Mouse (Mus musculus) thymus, postnatal 36 days (tissue): ENCODE results near the gene Pole3.

Source experiments
- DNase-seq, 2 experiments: peaks; one replicate each; pipeline ENCODE4 v3.0.0; 2022; ENCODE audit warnings: mixed read lengths in 2 of 2

The Pole3 gene

DNA sequence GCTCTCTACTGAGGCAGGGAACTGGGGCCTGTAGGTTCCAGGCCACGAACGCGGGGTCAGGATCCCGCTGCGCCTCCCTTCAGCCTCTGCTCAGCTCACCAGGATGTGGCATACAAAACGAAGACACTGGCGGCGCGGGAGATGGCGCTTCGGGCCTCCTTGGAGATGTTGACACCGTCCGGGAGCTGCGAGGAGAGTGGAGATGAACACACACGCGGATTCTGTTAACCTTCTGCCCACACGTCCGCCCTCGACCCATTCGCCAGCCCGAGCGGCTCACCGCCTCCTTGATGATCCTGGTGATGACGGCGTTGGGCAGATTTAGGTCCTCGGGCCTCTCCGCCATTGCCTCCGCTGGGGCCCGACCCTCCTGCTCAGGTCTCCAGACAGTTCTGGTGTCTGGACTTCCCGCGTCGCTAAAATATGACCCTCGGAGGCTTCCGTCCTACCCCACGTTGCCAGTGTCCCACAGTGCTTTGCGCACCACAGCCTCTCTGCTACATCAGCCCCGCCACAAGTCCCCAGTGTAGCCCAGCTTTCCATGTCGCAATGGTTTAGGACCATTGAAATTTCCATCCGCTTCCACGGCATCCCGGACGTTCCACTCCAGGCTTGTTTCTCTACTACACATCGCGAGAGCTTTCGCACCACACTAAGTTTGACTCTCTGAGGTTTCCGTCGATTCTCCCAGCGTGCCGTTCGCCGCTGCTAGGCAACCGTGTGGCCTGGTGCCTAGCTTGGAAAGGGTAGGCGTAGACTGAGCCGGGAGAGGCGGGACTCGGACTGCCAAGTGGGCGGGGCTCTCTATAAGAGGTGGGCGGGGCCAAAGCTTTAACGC, at the start of gene Pole3, which contains the start of gene 4933430I17Rik:
TSS of gene Pole3 (minus strand) at position 418 of the 838 bp plus-strand sequence.
TSS of gene 4933430I17Rik (plus strand) at position 719 of the 838 bp plus-strand sequence.
- peak; percentile 90 to 93 for DNase-seq

DNA sequence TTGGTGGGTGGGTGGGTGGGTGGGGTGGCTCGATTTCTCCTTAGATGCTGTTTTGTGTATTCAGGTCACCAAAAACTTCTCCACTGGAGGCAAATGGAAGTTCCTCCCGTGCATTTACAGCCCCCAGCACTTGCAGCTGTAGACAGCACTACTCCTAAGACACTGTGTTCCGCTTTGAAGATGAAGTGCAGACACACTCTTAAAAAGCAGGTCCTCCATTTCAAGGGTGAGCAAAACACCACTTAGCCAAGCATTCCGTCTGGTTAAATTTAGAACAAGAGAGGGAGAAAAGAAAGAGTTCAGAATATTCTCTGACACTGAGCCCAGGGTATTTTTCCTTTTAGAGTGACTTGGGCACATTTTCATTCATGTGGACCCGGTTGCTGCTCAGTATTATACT, 45.2 kb upstream of the Pole3 start:
- no peak for DNase-seq

DNA sequence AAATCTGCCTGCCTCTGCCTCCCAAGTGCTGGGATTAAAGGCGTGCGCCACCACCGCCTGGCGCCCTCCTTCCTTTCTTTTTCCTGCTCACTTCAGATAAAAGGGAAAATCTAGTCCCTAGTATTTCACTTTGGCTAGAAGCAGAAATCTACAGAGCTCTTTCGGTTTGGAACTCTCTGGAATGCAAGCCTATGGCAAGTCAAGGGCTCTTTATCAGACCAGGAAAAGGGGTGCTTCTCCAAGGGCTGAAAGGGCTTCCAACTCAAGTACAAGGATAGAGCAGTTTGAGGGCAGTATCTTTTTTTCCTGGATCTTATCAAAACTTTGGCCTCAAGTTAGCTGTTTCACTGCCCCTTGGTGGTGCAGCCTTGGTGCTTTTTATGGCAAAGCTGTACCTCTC, 44.7 kb upstream of the Pole3 start:
- no peak for DNase-seq

DNA sequence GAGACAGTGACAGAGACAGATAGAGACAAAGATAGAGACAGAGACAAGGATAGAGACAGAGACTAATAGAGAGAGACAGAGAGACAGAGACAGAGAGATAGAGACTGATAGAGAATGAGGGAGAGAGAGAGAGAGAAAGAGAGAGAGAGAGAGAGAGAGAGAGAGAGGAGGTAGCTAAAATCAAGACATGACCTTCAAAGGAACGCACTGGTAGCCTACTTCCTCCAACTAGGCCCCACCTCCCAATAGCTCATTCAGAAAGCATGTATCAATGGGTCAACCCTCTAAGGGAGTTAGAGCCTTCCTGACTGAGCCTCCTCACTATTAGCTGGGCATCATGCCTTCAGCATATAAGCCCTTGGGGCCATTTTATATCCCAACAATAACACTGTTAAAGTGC, 43.5 kb upstream of the Pole3 start:
- DNase-seq: no peak

DNA sequence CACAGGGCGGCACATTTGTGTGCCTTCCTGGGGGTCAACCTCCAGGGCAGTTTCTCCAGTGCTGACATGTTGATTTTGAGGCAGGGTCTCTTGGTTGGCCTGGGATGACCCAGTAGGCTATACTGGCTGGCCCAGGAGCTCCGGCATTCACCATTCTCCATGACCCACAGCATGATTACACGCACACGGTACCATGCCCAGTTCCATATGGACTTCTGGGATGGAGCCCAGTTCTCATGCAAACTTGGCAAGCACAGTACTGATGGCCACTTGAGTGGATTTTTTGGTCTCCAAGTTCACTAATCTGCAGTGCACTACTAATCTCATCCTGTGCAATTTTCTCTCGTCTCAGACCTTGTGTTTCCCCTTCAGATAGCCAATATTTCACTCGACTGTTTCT, 42.8 kb upstream of the Pole3 start:
- no peak for DNase-seq

DNA sequence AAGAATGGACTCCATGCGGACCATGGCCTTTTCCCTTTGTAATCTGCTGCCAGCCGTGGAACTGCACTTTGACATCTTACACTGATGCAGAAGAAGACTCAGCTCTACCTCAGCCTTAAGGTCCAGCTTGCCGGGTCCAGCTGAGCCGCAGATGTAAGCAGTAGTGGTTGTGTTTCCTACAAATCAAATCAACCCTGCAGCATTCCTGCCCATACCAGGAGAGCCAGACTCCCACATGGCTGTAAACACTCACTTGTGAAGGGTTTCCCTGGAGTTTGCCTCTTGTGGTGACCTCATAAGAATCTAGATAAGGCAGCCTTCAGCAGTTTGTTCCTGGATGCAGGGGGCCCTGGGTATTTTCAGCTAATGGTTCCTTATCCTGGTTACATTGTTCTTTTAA, 41.7 kb upstream of the Pole3 start:
- no peak for DNase-seq

DNA sequence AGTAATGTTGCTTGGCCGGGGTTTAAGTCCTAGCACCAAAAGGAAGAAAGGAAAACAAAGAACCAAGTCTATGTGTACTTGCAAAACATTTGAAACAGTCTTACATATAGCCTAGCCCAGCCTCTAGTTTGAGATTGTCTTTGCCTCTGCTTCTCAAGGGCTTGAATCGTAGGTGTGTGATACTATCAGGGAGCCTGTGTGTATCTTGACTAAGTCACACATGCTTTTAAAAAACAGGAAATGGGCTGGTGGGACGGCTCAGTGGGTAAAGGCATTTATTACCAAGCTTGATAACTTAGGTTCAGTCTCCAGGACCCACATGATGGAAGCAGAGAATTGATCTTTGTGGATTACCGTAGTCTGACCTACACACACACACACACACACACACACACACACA, 37.1 kb upstream of the Pole3 start:
- DNase-seq: no peak

DNA sequence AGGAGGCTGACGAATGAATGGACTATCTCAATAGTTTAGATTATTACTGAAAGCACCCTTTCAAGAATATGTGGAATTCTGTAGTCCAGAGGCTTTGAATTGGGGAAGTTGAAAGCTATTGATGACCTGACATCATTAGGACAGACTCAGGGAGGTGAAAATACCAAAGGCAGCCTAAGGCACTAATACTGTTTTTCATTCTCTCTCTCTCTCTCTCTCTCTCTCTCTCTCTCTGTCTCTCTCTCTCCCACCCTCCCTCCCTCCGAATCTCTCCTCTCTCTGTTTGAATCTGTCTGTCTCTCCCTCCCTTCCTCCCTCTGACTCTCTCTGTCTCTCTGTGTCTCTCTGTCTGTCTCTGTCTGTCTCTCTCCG, 36.7 kb upstream of the Pole3 start:
- no peak for DNase-seq

DNA sequence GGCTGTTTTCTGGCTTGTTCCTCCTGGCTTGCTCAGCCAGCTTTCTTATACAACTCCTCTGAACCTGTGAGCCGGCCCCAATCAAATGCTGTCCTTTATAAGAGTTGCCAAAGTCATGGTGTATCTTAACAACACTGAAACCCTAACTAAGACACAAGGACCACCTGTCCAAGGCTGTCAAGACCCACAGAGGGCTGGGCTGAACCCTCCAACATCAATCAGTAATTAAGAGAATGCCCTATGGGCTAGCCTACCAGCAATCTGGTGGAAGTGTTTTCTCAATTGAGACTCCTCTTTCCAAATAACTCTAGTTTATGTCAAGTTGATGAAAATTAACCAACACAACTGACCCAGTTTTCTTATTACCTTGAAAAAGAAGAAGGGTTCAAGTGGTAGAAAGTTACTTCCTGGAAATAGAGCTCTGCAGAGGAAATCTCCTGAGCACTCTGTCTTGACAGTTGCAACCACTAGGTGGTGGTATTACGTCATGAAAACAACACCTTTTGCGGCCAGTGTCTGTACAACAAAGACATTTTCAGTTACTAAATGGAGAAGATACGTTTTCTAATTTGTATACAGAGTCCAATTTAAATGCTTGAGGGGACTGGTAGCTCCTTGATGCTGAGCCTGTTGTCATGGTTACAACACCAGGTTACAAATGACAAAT, 36.2 kb upstream of the Pole3 start:
- peak; percentile 73 to 75 for DNase-seq

DNA sequence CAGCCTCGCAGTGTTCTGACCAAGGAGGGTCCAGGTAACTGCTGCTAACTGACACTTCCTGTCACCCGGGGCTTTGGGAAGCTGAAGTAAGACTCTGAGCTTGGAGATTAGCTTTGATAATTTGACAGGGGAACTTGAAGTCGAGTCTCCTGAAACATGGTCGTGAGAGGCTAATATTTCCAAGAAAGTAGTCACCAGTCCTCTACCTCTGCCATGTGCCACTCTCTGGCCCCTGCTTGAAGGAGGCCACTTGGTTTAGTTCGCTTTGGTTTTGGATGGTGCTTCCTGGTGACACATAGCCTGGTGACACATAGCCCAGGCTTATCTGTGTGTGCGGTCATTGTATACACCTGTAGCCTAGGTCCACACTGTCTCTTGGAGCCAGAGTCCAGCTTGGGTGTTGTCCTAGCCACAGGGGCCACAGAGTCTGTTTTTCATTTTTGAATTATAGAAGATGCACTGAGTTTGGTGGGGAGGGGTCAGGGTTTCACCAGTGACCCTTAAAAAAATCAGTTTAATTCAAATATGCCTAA, 35.0 kb upstream of the Pole3 start, which contains the start of gene Rgs3:
TSS of gene Rgs3 (plus strand) at position 51 of the 533 bp plus-strand sequence.
- DNase-seq: no peak

DNA sequence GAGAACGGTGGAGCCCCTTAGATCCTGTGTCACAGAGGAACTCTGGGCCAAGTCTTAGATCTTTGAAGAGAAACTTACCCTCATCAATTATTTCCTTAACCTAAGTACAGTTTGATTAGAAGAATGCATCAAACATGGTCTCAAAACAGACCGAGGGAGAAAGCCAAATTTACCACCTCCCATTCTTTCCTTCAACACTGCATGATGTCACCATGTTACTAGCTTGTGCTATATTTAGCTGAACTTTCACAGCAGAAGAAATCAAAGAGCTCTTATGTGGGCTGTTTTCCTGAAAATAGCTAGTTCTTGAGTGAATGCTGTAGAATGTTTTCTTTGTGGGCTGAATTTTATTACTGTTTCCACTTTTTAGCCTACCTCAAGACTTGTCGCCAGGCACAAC, 32.6 kb upstream of the Pole3 start:
- no peak for DNase-seq

DNA sequence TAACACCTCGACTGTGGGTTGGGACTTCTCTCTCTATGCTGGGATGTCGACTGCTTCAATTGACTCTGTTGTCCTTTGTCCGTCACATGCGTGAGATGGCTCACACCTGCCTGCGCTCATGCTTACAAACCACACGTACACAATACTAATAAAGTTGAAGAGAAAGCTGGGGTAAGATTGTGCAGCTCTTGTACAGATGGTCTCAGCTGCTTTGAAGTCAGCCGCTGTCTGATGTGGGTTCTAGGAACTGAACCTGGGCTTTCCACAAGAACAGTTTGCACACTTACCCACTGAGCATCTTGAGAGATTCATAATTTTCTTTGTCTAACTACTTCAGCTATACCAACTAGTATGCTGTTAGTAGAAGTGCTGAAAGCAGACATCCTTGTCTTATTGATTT, 27.1 kb upstream of the Pole3 start:
- peak; percentile 53 to 61 for DNase-seq

DNA sequence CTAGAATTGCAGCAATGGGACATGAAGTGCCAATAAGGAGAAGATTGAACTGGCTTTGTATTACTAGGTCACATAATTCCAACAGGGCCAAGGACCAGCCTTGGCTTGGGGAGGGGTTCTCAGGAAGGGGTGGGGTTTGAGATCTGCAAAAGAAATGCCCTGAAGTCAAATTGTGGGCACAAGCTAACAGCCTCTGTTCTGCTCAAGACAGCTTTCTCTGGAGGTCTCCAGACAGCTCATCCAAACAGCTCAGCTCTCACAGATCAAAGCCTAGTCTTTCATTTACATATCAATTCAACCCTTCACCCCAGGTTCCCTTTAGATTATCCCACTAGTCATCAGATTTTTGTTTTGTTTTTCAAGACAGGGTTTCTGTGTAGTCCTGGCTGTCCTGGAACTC, 19.9 kb upstream of the Pole3 start:
- no peak for DNase-seq

DNA sequence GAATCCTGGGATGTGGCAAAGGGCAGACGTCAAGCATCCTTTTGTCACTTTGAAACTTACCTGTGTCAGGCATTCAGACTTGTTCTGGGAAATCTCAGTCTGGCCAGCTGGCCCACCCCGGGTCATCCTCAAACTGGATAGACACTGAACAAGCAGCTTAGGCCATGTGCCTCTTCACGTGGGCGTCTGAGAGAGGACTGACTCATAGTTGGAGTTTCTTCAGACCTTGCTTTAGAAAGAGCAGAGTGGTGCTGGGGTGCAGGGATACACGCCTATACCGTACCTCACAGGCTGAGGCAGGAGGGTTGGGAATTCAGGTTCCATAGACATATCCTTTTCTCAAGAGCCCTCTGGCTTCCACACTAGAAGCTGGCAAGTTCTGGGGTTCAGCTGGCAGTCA, 18.9 kb upstream of the Pole3 start:
- no peak for DNase-seq

DNA sequence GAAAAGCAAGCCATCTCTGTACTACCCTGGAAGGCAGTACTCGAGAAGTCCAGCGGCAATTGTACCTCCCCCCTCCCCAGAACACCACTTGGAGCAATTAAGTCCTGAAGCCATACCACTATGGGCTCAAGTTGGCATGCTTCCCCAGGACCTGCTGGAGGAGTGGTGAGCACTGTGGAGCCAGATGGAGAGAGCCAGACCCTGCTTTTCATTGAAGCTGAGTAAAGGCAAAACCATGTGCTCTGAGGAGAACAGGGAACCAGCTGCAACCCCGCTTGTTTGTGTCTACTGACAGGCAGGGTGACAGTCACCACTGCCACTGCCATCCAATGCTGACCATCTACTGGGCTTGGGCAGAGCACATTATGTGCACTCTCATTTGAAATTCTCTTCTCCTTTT, 16.9 kb upstream of the Pole3 start:
- no peak for DNase-seq

DNA sequence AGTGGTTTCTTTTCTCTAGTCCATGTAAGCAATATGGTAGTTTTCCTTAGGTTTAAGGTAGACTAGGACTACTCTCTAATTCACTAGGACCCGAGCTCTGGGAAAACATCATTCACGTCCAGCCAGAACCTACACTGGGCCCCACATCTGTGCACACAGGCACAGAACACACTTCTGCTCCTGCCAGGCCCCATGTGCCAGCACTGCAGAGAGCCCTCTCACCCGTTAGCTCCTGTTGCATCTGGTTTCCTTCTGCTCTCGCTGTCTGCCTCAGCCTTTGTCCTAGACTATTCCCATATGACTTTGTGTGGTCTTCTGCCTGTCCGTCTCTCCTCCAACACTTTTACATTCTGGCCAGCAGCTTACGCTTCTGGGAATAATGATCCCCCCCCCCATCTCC, 8.9 kb upstream of the Pole3 start:
- no peak for DNase-seq

DNA sequence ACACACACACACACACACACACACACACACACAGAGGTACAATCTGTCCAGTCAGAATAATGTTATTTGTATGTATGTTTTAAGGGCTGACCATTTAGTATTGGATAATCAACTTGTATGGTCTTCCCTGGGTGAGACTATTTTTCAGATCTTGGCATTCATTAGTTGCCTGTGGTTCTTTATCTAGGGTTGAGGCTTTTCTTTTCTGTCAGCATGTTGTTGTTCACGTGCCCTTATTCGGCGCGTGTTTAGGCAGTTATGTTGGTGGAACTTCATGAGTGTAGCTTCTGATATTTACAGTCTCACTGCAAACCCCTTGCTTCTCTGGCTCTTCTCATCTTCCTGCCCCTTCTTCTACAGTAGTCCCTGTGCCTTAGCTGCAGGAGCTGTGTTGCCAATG, 2.8 kb upstream of the Pole3 start:
- DNase-seq: no peak

DNA sequence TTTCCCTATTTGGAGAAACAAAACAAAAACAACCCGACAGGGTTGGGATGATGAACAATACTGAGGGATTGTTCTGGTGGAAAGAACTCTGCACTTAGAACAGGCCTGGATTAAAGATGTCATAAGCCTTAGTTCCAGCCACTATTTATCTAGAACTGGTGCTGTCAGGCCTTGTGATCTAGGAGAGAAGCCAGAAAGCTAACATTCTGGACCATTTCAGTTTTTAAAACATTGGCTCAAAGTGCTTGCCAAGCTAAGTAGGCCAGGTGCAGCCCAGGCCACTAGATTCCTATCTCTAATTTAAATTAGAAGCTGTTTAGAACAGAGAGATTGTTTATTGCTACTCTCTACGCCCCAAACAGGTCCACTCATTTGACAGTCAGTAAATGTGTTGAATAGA, 1.4 kb upstream of the Pole3 start:
- DNase-seq: no peak

DNA sequence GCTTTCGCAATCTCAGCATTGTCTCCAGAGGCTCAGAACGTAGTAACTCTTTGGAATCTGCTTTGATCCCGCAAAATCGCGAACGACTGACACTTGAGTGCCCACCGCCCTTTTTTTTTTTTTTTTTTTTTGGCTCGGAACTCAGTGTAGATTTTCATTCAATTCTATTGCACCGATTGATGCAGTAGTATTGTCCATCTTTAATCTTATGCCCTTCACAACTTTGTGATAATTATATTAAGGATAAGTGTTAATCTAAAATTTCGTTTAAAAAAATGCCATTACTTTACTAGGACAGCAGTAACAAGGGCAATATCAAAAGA, 582 bp upstream of the Pole3 start:
- no peak for DNase-seq

DNA sequence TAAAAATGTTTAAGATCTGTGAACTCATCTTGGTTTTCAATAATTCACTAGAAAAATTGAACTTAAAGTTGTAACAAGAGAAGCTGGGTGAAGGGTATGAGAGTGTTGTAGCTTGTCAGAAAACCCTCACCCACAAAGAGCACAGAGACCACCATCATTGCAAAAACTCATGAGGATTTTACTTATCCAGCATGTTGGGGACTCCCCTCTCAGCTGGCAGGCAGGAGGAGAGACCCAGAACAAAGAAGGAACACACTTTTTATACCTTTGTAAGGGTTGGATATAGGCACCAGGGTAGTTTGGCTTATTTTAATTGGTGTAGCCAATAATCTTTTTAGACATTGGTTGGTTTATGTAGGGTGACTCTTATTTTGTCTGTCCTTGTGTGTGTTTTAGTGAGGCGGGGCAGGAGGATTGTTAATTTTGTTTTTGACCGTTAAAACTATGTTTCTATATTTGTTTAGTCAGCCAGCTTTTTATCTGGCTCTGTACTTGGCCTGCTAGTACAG, 3.9 kb downstream of the Pole3 start:
- DNase-seq: no peak

DNA sequence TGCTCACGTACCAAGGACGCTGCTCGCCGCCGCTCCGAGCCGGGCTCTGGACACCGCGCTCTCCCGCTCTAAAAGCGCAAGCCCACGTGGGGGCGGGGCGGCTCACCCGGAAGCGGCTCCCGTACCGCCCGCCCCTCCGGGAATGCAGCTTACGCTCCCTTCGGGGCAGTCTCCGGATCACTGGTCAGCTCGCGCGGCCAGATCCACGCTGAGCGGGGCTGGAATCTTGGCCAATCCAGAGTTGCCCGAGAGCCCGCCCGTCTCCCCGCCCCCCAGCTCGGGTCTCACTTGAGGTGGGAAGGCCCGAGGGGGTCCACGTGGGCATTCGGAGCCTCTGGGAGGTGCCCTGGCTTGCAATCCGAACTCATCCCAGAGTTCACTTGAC, 5.0 kb downstream of the Pole3 start, which contains the start of gene Alad:
TSS of gene Alad (minus strand) at position 70 of the 385 bp plus-strand sequence.
- DNase-seq: peak; percentile 80 to 81

DNA sequence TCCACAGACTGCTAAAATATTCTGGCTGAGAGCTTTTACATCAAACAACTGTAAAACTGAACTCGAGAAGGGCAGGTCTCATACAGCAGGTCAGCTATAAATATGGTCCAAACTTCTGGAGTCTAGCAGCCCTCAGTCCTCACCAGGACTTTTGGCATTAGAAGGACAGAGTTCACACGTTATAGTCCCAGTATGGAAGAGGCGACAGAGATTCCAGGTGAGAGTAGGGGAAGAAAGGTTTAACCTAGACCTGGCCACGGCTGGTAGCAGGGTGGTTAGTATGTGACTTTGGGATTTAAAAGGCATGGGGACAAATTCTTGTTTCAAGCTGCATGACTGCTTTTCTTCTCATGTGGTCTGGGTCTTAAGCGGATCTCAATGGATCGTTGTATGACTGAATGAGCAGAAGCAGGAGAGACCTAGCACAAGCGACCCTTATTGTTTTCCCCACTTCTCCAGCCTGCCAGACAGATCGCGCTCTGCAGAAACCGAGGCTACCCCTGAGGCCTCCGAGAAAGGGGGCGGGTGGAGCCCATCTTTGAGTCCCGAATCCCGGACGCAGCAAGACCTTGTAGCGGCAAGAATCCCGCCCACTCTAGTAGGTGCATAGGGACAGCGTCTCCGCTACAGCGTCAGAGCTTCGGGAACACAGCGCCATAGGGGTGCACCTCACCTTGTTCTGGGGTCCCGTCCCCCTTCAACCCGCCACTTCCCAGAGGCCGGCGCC, 5.6 kb downstream of the Pole3 start:
- DNase-seq: no peak

DNA sequence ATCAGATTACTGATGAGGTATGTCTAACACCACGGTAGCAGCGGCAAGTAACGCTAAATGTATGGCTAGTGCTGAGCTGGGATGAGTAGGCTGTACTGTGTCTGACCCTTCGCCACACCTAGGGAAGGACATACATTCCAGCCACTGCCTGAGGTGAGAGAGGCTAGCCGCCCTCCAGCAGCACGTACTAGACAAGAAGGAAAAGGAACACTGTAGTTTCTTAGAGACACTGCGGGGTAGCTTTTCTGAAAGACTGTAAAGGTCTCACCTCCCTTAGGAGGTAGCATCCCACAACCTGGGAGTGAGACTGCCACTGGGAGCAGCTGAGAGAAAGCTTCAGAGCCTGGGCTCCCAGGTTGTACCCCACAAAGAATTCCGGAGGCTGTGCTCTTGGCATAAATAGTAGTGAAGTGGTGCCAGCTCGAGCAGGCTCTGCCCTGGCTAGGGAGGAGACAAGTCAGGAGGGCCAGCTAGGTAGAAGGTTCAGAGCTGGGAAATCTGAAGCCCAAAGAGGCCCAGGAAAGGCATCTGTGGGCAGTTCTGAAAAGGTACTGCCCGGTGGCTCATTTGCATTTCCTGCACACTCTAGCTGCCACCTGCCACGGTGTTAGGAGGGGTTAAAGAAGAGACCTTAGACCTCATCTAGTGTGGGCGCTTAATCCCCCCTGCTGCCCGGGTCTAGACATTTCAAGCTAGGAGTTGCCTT, 6.3 kb downstream of the Pole3 start:
- DNase-seq: peak in 1 of 2 experiments; percentile 12
